Mouse (Mus musculus): ENCODE results near the gene Cdyl. TPM values are rescaled to one million over a fixed set of nuclear protein-coding genes. Genes with fewer than 3 reads are reported as not detected.

The Cdyl gene
- total and polyA plus RNA-seq, 2 experiments: 1.3 to 3.5 TPM

DNA sequence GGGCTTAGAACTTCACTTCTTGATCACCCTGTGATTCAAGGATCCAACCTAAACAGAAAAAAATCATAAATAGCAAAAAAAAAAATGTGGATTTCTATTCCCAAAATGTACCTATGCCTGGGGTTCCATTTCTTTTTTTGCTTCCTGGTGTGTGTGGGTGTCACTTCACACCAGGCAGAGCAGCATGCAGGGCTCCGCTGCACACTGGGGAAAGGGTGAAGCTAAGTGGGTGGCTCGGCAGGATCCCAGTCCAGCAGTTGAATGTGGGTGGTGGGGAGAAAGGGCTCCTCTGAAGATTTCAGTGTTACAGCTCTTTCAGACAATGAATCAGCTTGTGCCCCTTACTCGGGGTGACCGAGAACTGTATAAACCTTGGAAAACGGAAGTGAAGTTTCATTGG lies 215.8 kb downstream of the Cdyl start:
- WGBS: 95% methylated on average over 5 of the region's 5 CpGs
- H3K27ac ChIP-seq (replicated peaks; ENCODE audit: insufficient read depth, low read depth, low read length): no peak overlapping the region
- H3K27me3 ChIP-seq (ENCODE audit: control insufficient read depth, insufficient read depth, low read length): no peaks in the 10 kb centered on the region
- no peaks in the 10 kb centered on the region for H3K4me1 ChIP-seq (ENCODE audit: control insufficient read depth, insufficient read depth, low read length)
- no peak for DNase-seq (ENCODE audit: extremely low read depth, low read depth, low spot score)
- H3K9ac ChIP-seq (ENCODE audit: low read depth, low read length): no peak overlapping the region
- H3K4me3 ChIP-seq (ENCODE audit: insufficient read depth, low read depth, low read length): no peak overlapping the region
- no peaks in the 10 kb centered on the region for H3K79me2 ChIP-seq (ENCODE audit: control insufficient read depth, insufficient read depth, low read length)
- H3K36me3 ChIP-seq (ENCODE audit: control insufficient read depth, insufficient read depth, low read length): no peaks in the 10 kb centered on the region
- TF ChIP-seq CTCF (IDR thresholded peaks at IDR 0.05; ENCODE audit: low read depth, low read length): no peak
- TF ChIP-seq POLR2A (IDR thresholded peaks at IDR 0.05; ENCODE audit: extremely low read depth, insufficient read depth, low read length): no peak

- no peak overlapping the region for H3K4me3 ChIP-seq (ENCODE audit: insufficient read depth, low read depth, low read length)
- H3K9ac ChIP-seq (ENCODE audit: low read depth, low read length): no peak overlapping the region
- H3K27me3 ChIP-seq (ENCODE audit: control insufficient read depth, insufficient read depth, low read length): no peaks in the 10 kb centered on the region
- DNase-seq (ENCODE audit: extremely low read depth, low read depth, low spot score): no peak
- no peaks in the 10 kb centered on the region for H3K4me1 ChIP-seq (ENCODE audit: control insufficient read depth, insufficient read depth, low read length)
- no peak overlapping the region for H3K27ac ChIP-seq (replicated peaks; ENCODE audit: insufficient read depth, low read depth, low read length)
- WGBS: 64% methylated on average over 1 of the region's 1 CpGs
- no peaks in the 10 kb centered on the region for H3K79me2 ChIP-seq (ENCODE audit: control insufficient read depth, insufficient read depth, low read length)
- TF ChIP-seq POLR2A (IDR thresholded peaks at IDR 0.05; ENCODE audit: extremely low read depth, insufficient read depth, low read length) (no peak), CTCF (IDR thresholded peaks at IDR 0.05; ENCODE audit: low read depth, low read length) (no peak)
- H3K36me3 ChIP-seq (ENCODE audit: control insufficient read depth, insufficient read depth, low read length): no peaks in the 10 kb centered on the region
Observed at GRCm38 (mm10) chr13:35878282-35878681, 218.6 kb downstream of the Cdyl start.

GRCm38 (mm10) chr13:35879068-35879467 lies 219.4 kb downstream of the Cdyl start:
- Histone ChIP-seq H3K79me2 (ENCODE audit: control insufficient read depth, insufficient read depth, low read length) (no peaks in the 10 kb centered on the region), H3K9ac (ENCODE audit: low read depth, low read length) (no peak overlapping the region), H3K27ac (replicated peaks; ENCODE audit: insufficient read depth, low read depth, low read length) (no peak overlapping the region), H3K27me3 (ENCODE audit: control insufficient read depth, insufficient read depth, low read length) (no peaks in the 10 kb centered on the region), H3K36me3 (ENCODE audit: control insufficient read depth, insufficient read depth, low read length) (no peaks in the 10 kb centered on the region), H3K4me3 (ENCODE audit: insufficient read depth, low read depth, low read length) (no peak overlapping the region), H3K4me1 (ENCODE audit: control insufficient read depth, insufficient read depth, low read length) (no peaks in the 10 kb centered on the region)
- WGBS: 70% methylated on average over 5 of the region's 5 CpGs
- no peak for TF ChIP-seq CTCF (IDR thresholded peaks at IDR 0.05; ENCODE audit: low read depth, low read length)
- no peak for TF ChIP-seq POLR2A (IDR thresholded peaks at IDR 0.05; ENCODE audit: extremely low read depth, insufficient read depth, low read length)
- no peak for DNase-seq (ENCODE audit: extremely low read depth, low read depth, low spot score)

- no peak overlapping the region for H3K9ac ChIP-seq (ENCODE audit: low read depth, low read length)
- TF ChIP-seq CTCF (IDR thresholded peaks at IDR 0.05; ENCODE audit: low read depth, low read length) (no peak), POLR2A (IDR thresholded peaks at IDR 0.05; ENCODE audit: extremely low read depth, insufficient read depth, low read length) (no peak)
- no peak overlapping the region for H3K27ac ChIP-seq (replicated peaks; ENCODE audit: insufficient read depth, low read depth, low read length)
- H3K27me3 ChIP-seq (ENCODE audit: control insufficient read depth, insufficient read depth, low read length): no peaks in the 10 kb centered on the region
- no peaks in the 10 kb centered on the region for H3K36me3 ChIP-seq (ENCODE audit: control insufficient read depth, insufficient read depth, low read length)
- no peaks in the 10 kb centered on the region for H3K4me1 ChIP-seq (ENCODE audit: control insufficient read depth, insufficient read depth, low read length)
- no peak overlapping the region for H3K4me3 ChIP-seq (ENCODE audit: insufficient read depth, low read depth, low read length)
- H3K79me2 ChIP-seq (ENCODE audit: control insufficient read depth, insufficient read depth, low read length): no peaks in the 10 kb centered on the region
- DNase-seq (ENCODE audit: extremely low read depth, low read depth, low spot score): no peak
- WGBS: 91% methylated on average over 5 of the region's 5 CpGs
Observed at GRCm38 (mm10) chr13:35879519-35879918, 219.9 kb downstream of the Cdyl start.

DNA sequence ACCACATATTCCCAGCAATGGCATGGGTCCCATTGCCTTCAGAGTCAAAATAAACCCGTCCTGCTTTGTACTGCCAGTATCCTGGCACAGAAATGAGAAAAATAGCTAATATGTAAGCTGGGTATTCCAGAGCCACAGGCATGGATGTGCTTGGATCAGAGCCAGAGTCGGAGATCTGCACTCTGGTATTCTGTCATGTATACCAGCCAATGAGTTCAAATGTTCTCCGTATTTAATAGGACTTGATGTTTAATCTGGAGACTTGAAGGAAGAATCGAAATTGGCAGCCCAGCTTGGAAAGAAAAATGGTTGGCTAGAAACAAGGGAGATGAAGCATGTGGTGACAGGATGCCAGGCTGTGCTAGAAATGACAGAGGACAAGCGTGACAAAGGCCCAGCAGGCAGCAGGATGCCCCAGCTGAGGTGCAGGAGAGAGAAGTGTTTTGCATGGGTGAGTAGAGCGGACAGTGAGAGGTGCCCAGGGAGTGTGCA lies 221.0 kb downstream of the Cdyl start:
- Histone ChIP-seq H3K4me1 (ENCODE audit: control insufficient read depth, insufficient read depth, low read length) (no peaks in the 10 kb centered on the region), H3K36me3 (ENCODE audit: control insufficient read depth, insufficient read depth, low read length) (no peaks in the 10 kb centered on the region), H3K4me3 (ENCODE audit: insufficient read depth, low read depth, low read length) (no peak overlapping the region), H3K9ac (ENCODE audit: low read depth, low read length) (no peak overlapping the region), H3K27ac (replicated peaks; ENCODE audit: insufficient read depth, low read depth, low read length) (no peak overlapping the region), H3K79me2 (ENCODE audit: control insufficient read depth, insufficient read depth, low read length) (no peaks in the 10 kb centered on the region), H3K27me3 (ENCODE audit: control insufficient read depth, insufficient read depth, low read length) (no peaks in the 10 kb centered on the region)
- peak; percentile 49 for DNase-seq (ENCODE audit: extremely low read depth, low read depth, low spot score)
- no peak for TF ChIP-seq POLR2A (IDR thresholded peaks at IDR 0.05; ENCODE audit: extremely low read depth, insufficient read depth, low read length)
- no peak for TF ChIP-seq CTCF (IDR thresholded peaks at IDR 0.05; ENCODE audit: low read depth, low read length)
- WGBS: 61% methylated on average over 6 of the region's 6 CpGs

DNA sequence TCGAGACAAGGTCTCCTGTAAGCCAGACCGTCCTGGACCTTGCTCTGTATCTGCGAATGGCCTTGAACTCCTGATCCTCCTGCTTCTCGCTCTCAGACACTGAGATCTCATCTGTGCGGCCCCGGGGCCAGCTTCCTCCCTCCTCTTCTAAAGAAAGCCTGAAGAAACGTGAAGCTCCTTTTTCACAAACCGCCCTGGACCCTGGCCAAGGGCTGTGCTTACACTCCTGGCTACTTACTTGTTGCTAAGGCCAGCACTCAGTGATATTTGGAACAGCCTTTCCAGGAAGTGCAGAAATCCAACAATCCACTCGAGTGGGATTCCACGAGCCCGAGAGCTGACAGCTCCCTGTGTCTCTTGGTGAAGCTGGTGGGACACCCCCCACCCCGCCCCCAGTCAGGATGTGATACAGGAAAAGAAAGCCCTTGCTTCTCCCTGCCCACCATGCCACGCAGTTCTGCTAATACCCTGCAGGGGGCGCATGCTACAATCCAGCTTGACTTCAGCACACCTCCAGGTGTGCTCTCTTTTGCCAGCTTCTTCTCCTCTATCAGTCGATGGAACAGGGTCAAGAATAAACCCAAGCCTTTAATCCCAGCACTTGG lies 226.6 kb downstream of the Cdyl start:
- DNase-seq (ENCODE audit: extremely low read depth, low read depth, low spot score): peak; percentile 34
- Histone ChIP-seq H3K4me3 (ENCODE audit: insufficient read depth, low read depth, low read length) (no peak overlapping the region), H3K27ac (replicated peaks; ENCODE audit: insufficient read depth, low read depth, low read length) (no peak overlapping the region), H3K9ac (ENCODE audit: low read depth, low read length) (no peak overlapping the region), H3K36me3 (ENCODE audit: control insufficient read depth, insufficient read depth, low read length) (no peaks in the 10 kb centered on the region), H3K27me3 (ENCODE audit: control insufficient read depth, insufficient read depth, low read length) (no peaks in the 10 kb centered on the region), H3K4me1 (ENCODE audit: control insufficient read depth, insufficient read depth, low read length) (no peaks in the 10 kb centered on the region), H3K79me2 (ENCODE audit: control insufficient read depth, insufficient read depth, low read length) (no peaks in the 10 kb centered on the region)
- no peak for TF ChIP-seq POLR2A (IDR thresholded peaks at IDR 0.05; ENCODE audit: extremely low read depth, insufficient read depth, low read length)
- TF ChIP-seq CTCF (IDR thresholded peaks at IDR 0.05; ENCODE audit: low read depth, low read length): peak; percentile 90
- WGBS: 17% methylated on average over 15 of the region's 15 CpGs
